Mouse (Mus musculus) heart, adult 9 months (tissue): Measurements from ENCODE around the gene Pknox1.
A peak's percentile ranks its signal among the peaks of the same experiment; 100 is the strongest.
"Not testable (repeated sequence)": the region's sequence is repeated elsewhere in the genome, so short reads cannot be mapped to it uniquely, and the experiment has no call there.

ENCODE experiments used
- DNase-seq, 2 experiments: peaks; one replicate each; pipeline ENCODE4 v3.0.0; 2022; ENCODE audit warnings: low spot score in 2 of 2

Pknox1 gene

GRCm38 (mm10) chr17:31552601-31553000, 11.9 kb upstream of the Pknox1 start:
- DNase-seq: not testable (repeated sequence)

GRCm38 (mm10) chr17:31556253-31556652, 8.3 kb upstream of the Pknox1 start:
- no peak for DNase-seq

GRCm38 (mm10) chr17:31557124-31557880, 7.2 kb upstream of the Pknox1 start:
- peak; percentile 68 to 71 for DNase-seq

- no peak for DNase-seq
These were observed 6.5 kb upstream of the Pknox1 start for GRCm38 (mm10) chr17:31557947-31558542.

GRCm38 (mm10) chr17:31559021-31559789, 5.3 kb upstream of the Pknox1 start:
- DNase-seq: peak in 1 of 2 experiments; percentile 44

- DNase-seq: peak; percentile 33 to 52
These were observed 911 bp upstream of the Pknox1 start for GRCm38 (mm10) chr17:31563632-31564014.

GRCm38 (mm10) chr17:31564858-31565140, 265 bp downstream of the Pknox1 start:
- DNase-seq: no peak

- DNase-seq: peak; percentile 59 to 66
These were observed 865 bp downstream of the Pknox1 start for GRCm38 (mm10) chr17:31565141-31566056.

GRCm38 (mm10) chr17:31566276-31566675, 1.7 kb downstream of the Pknox1 start:
- no peak for DNase-seq

- DNase-seq: no peak
These were observed 5.2 kb downstream of the Pknox1 start for GRCm38 (mm10) chr17:31569756-31570155.

- no peak for DNase-seq
These were observed 5.9 kb downstream of the Pknox1 start for GRCm38 (mm10) chr17:31570321-31570925.

- no peak for DNase-seq
These were observed 7.2 kb downstream of the Pknox1 start for GRCm38 (mm10) chr17:31571689-31572088.

GRCm38 (mm10) chr17:31574662-31575061, 10.1 kb downstream of the Pknox1 start:
- no peak for DNase-seq

GRCm38 (mm10) chr17:31576394-31577175, 12.1 kb downstream of the Pknox1 start:
- no peak for DNase-seq

- DNase-seq: no peak
These were observed 15.8 kb downstream of the Pknox1 start for GRCm38 (mm10) chr17:31580344-31580743.

GRCm38 (mm10) chr17:31583185-31583584, 18.7 kb downstream of the Pknox1 start:
- no peak for DNase-seq

- DNase-seq: no peak
These were observed 19.2 kb downstream of the Pknox1 start for GRCm38 (mm10) chr17:31583781-31584180.

- DNase-seq: no peak
These were observed 23.6 kb downstream of the Pknox1 start for GRCm38 (mm10) chr17:31588115-31588514.

- no peak for DNase-seq
These were observed 24.2 kb downstream of the Pknox1 start for GRCm38 (mm10) chr17:31588726-31589125.

GRCm38 (mm10) chr17:31590846-31591245, 26.3 kb downstream of the Pknox1 start:
- DNase-seq: no peak

- peak; percentile 21 to 28 for DNase-seq
These were observed 30.1 kb downstream of the Pknox1 start for GRCm38 (mm10) chr17:31594590-31594989.
